Mouse (Mus musculus) heart, embryonic 11.5 days (tissue): ENCODE results near the gene Vmn1r223. TPM values are rescaled to one million over a fixed set of nuclear protein-coding genes. Genes with fewer than 3 reads are reported as not detected.
A peak's percentile ranks its signal among the peaks of the same experiment; 100 is the strongest.

Experiments used
- ATAC-seq: fragments of 200-750 bp; cut with Nextera tagmentation; replicated peaks from 2 replicates; pipeline ENCODE4 v1.8.0; 2017; ENCODE audit warnings: moderate library complexity; ENCODE audit not compliant: insufficient number of reproducible peaks, low FRiP score, low TSS enrichment
- H3K27ac ChIP-seq: fragments of 300-500 bp; sonication (generic); 2 replicates; pipeline ENCODE4 v1.5.1; 2014; ENCODE audit warnings: mild to moderate bottlenecking, low read depth, low read length
- H3K27me3 ChIP-seq: fragments of 300-500 bp; sonication (generic); 2 replicates; pipeline ENCODE4 v1.6.1; 2014; ENCODE audit warnings: mild to moderate bottlenecking, low read length, mixed read lengths; ENCODE audit not compliant: control insufficient read depth, insufficient read depth
- H3K36me3 ChIP-seq: fragments of 300-500 bp; sonication (generic); 2 replicates; pipeline ENCODE4 v1.6.1; 2014; ENCODE audit warnings: mild to moderate bottlenecking, low read length, moderate library complexity, mixed read lengths; ENCODE audit not compliant: control insufficient read depth, insufficient read depth
- H3K4me1 ChIP-seq: fragments of 300-500 bp; sonication (generic); 2 replicates; pipeline ENCODE4 v1.6.1; 2014; ENCODE audit warnings: low read length; ENCODE audit not compliant: control insufficient read depth, insufficient read depth
- H3K4me2 ChIP-seq: fragments of 300-500 bp; sonication (generic); 2 replicates; pipeline ENCODE4 v1.6.1; 2014; ENCODE audit warnings: mild to moderate bottlenecking, moderate library complexity
- H3K4me3 ChIP-seq: fragments of 300-500 bp; sonication (generic); 2 replicates; pipeline ENCODE4 v1.5.1; 2014; ENCODE audit warnings: low read depth, low read length
- H3K9ac ChIP-seq: fragments of 300-500 bp; sonication (generic); 2 replicates; pipeline ENCODE4 v1.6.1; 2014; ENCODE audit warnings: mild to moderate bottlenecking, low read depth, low read length, moderate library complexity
- H3K9me3 ChIP-seq: fragments of 300-500 bp; sonication (generic); replicated peaks from 2 replicates; pipeline ENCODE4 v1.6.1; 2016; ENCODE audit warnings: low read length; ENCODE audit not compliant: control insufficient read depth
- WGBS: fragments of 180-500 bp; shearing (Covaris S2); extraction: QIAGEN DNeasy Blood & Tissue Kit; methylation state at CpG from one replicate; pipeline ENCODE4 v1.1.7; 2014; ENCODE audit not compliant: insufficient replicate concordance; 5-methylcytosine and 5-hydroxymethylcytosine counted together
- polyA plus RNA-seq: library from polyadenylated mRNA; unstranded; fragments of >200 nt; fragmentation: Nextera tagmentation; extraction: Ambion mirVana; gene quantifications from 2 replicates; pipeline ENCODE4 v1.2.1, GENCODE M21; 2014

Vmn1r223 gene
- polyA plus RNA-seq, 1 experiment from 2014 or later: not detected

GRCm38 (mm10) chr13:23298445-23299232 is 51.7 kb downstream of the Vmn1r223 start:
- ATAC-seq: peak; percentile 79
- Histone ChIP-seq H3K9me3 (no peaks in the 10 kb centered on the region), H3K9ac (peak overlapping the region; percentile 64; the same call in 1 of the 2 replicates)

GRCm38 (mm10) chr13:23299276-23299998 is 52.5 kb downstream of the Vmn1r223 start:
- H3K27me3 ChIP-seq: no peaks in the 10 kb centered on the region
- H3K4me3 ChIP-seq: peak overlapping the region; percentile 62
- under 1% methylated on average over 22 of the region's 22 CpGs for WGBS
- H3K9ac ChIP-seq: peak overlapping the region; percentile 64; the same call in 1 of the 2 replicates
- no peaks in the 10 kb centered on the region for H3K9me3 ChIP-seq
- no peak overlapping the region for H3K27ac ChIP-seq
- no peaks in the 10 kb centered on the region for H3K36me3 ChIP-seq
- peak; percentile 19; the same call in 1 of the 2 replicates for ATAC-seq
- peak overlapping the region; percentile 79 for H3K4me2 ChIP-seq
- H3K4me1 ChIP-seq: no peaks in the 10 kb centered on the region

More at GRCm38 (mm10) chr13:23298445-23299232, 51.7 kb downstream of the Vmn1r223 start:
- Histone ChIP-seq H3K4me3 (peak overlapping the region; percentile 62), H3K27me3 (no peaks in the 10 kb centered on the region), H3K4me2 (peak overlapping the region; percentile 79), H3K4me1 (no peaks in the 10 kb centered on the region), H3K36me3 (no peaks in the 10 kb centered on the region), H3K27ac (no peak overlapping the region)
- WGBS: 1% methylated on average over 21 of the region's 21 CpGs

GRCm38 (mm10) chr13:23299999-23300341 is 53.0 kb downstream of the Vmn1r223 start:
- Histone ChIP-seq H3K9ac (peak overlapping the region; percentile 64; the same call in 1 of the 2 replicates), H3K4me2 (peak overlapping the region; percentile 79), H3K36me3 (no peaks in the 10 kb centered on the region), H3K9me3 (no peaks in the 10 kb centered on the region), H3K4me3 (peak overlapping the region; percentile 62), H3K27me3 (no peaks in the 10 kb centered on the region), H3K27ac (no peak overlapping the region), H3K4me1 (no peaks in the 10 kb centered on the region)
- WGBS: under 1% methylated on average over 13 of the region's 13 CpGs
- ATAC-seq: peak; percentile 66; the same call in 1 of the 2 replicates

Other genes starting within 250 kb of the Vmn1r223 start
- gene Vmn1r213, start 239.5 kb upstream of the Vmn1r223 start, polyA plus RNA-seq: not detected in 2 replicates
- gene Vmn1r214, start 216.7 kb upstream of the Vmn1r223 start, polyA plus RNA-seq: not detected in 2 replicates
- gene Vmn1r215, start 179.1 kb upstream of the Vmn1r223 start, polyA plus RNA-seq: not detected in 2 replicates
- not detected in 2 replicates for gene Vmn1r217, start 128.9 kb upstream of the Vmn1r223 start, polyA plus RNA-seq
- gene Vmn1r218, start 114.0 kb upstream of the Vmn1r223 start, polyA plus RNA-seq: not detected in 2 replicates
- gene Vmn1r219, start 87.8 kb upstream of the Vmn1r223 start, polyA plus RNA-seq: not detected in 2 replicates
- not detected in 2 replicates for gene Vmn1r220, start 59.2 kb upstream of the Vmn1r223 start, polyA plus RNA-seq
- gene Vmn1r221, start 33.0 kb upstream of the Vmn1r223 start, polyA plus RNA-seq: not detected in 2 replicates
- not detected in 2 replicates for gene Vmn1r222, start 11.2 kb upstream of the Vmn1r223 start, polyA plus RNA-seq
- gene Zfp322a, start 122.1 kb downstream of the Vmn1r223 start, polyA plus RNA-seq: 43.4 and 43.7 TPM in 2 replicates
- gene Abt1, start 176.7 kb downstream of the Vmn1r223 start, polyA plus RNA-seq: 8.9 and 9.8 TPM in 2 replicates
- 0.97 and 1.7 TPM in 2 replicates for gene Btn1a1, start 218.8 kb downstream of the Vmn1r223 start, polyA plus RNA-seq
- gene Btn2a2, start 241.7 kb downstream of the Vmn1r223 start, polyA plus RNA-seq: 0.59 and 0.80 TPM in 2 replicates